8 mouse cellular contexts compared by ENCODE assay signal in genomic region chrY:1285735-1286134, GRCm38 (mm10). TPM values are rescaled to one million over a fixed set of nuclear protein-coding genes. Genes with fewer than 3 reads are reported as not detected.
DNase-seq lines count a peak whose midpoint lies in the region; ATAC-seq lines count a peak whose summit lies in the region.

No protein-coding gene starts in this region.

- no peak for ATAC-seq in embryonic facial prominence, embryonic 13.5 days (ENCODE audit: insufficient number of reproducible peaks, insufficient read depth, low FRiP score, low TSS enrichment, low read depth)
- peak; percentile 35 to 44 for ATAC-seq in hematopoietic stem cell, adult 5-6 weeks (replicated peaks in 1 of 2; ENCODE audit: insufficient read depth in 1 of 2, low FRiP score in 2 of 2, low TSS enrichment in 1 of 2, low read depth in 1 of 2, poor library complexity in 2 of 2, severe bottlenecking in 2 of 2)
- ATAC-seq in limb, embryonic 15.5 days (ENCODE audit: insufficient number of reproducible peaks, low FRiP score, low TSS enrichment, low read depth) = no peak
- peak; percentile 48; the same call in 1 of the 2 replicates for ATAC-seq in midbrain, embryonic 16.5 days

- peak; percentile 5 for DNase-seq in urinary bladder, postnatal 14 days (ENCODE audit: low spot score)
- no peak for DNase-seq in urinary bladder, adult 2 months (ENCODE audit: low spot score)
- DNase-seq in thymus, postnatal 25 days = peak; percentile 34
- no peak for DNase-seq in gastrocnemius, postnatal 10 days

- no peaks in the 10 kb centered on the region for H3K4me1 ChIP-seq in embryonic facial prominence, embryonic 13.5 days
- no peaks in the 10 kb centered on the region for H3K4me1 ChIP-seq in limb, embryonic 15.5 days
- H3K4me1 ChIP-seq in midbrain, embryonic 16.5 days (ENCODE audit: control insufficient read depth, insufficient read depth, low read length) = no peaks in the 10 kb centered on the region

- H3K27ac ChIP-seq in embryonic facial prominence, embryonic 13.5 days = peak overlapping the region; percentile 68; the same call in 1 of the 2 replicates
- H3K27ac ChIP-seq in limb, embryonic 15.5 days = peak overlapping the region; percentile 82
- H3K27ac ChIP-seq in midbrain, embryonic 16.5 days (ENCODE audit: low read length) = peak overlapping the region; percentile 55; the same call in 1 of the 2 replicates

- peak overlapping the region; percentile 46 for H3K4me3 ChIP-seq in embryonic facial prominence, embryonic 13.5 days
- peak overlapping the region; percentile 42 for H3K4me3 ChIP-seq in limb, embryonic 15.5 days
- H3K4me3 ChIP-seq in midbrain, embryonic 16.5 days (ENCODE audit: low read depth, low read length) = peak overlapping the region; percentile 43

- H3K9ac ChIP-seq in embryonic facial prominence, embryonic 13.5 days = peak overlapping the region; percentile 58
- no peak overlapping the region for H3K9ac ChIP-seq in limb, embryonic 15.5 days
- H3K9ac ChIP-seq in midbrain, embryonic 16.5 days (ENCODE audit: low read depth, low read length) = peak overlapping the region; percentile 38

- H3K9me3 ChIP-seq in embryonic facial prominence, embryonic 13.5 days = no peaks in the 10 kb centered on the region
- no peaks in the 10 kb centered on the region for H3K9me3 ChIP-seq in limb, embryonic 15.5 days
- no peaks in the 10 kb centered on the region for H3K9me3 ChIP-seq in midbrain, embryonic 16.5 days (replicated peaks; ENCODE audit: control insufficient read depth, low read length, poor library complexity, severe bottlenecking)

- no peaks in the 10 kb centered on the region for H3K36me3 ChIP-seq in embryonic facial prominence, embryonic 13.5 days
- H3K36me3 ChIP-seq in limb, embryonic 15.5 days = no peaks in the 10 kb centered on the region
- H3K36me3 ChIP-seq in midbrain, embryonic 16.5 days (ENCODE audit: control insufficient read depth, insufficient read depth, low read length) = no peaks in the 10 kb centered on the region

- 2% methylated on average over 7 of the region's 12 CpGs for WGBS in embryonic facial prominence, embryonic 13.5 days
- WGBS in limb, embryonic 15.5 days = 0% methylated on average over 11 of the region's 12 CpGs
- 5% methylated on average over 11 of the region's 12 CpGs for WGBS in midbrain, embryonic 16.5 days

- no peaks in the 10 kb centered on the region for H3K27me3 ChIP-seq in embryonic facial prominence, embryonic 13.5 days
- no peaks in the 10 kb centered on the region for H3K27me3 ChIP-seq in limb, embryonic 15.5 days
- H3K27me3 ChIP-seq in midbrain, embryonic 16.5 days (ENCODE audit: control insufficient read depth, insufficient read depth, low read depth, low read length) = no peaks in the 10 kb centered on the region

- H3K4me2 ChIP-seq in embryonic facial prominence, embryonic 13.5 days = peak overlapping the region; percentile 45
- no peak overlapping the region for H3K4me2 ChIP-seq in limb, embryonic 15.5 days
- peak overlapping the region; percentile 36 for H3K4me2 ChIP-seq in midbrain, embryonic 16.5 days (ENCODE audit: low read length)

RNA-seq across cellular contexts. Expression of gene Ddx3y, which starts 0.7 kb away (rescaled TPM):
- polyA plus RNA-seq in urinary bladder, adult 2 months (2012; rRNA removed) = 12.4 and 13.9 TPM in 2 replicates
- polyA plus RNA-seq in embryonic facial prominence, embryonic 13.5 days (2015; fragmentation: Nextera tagmentation; extraction: Ambion mirVana) = 32.8 and 36.2 TPM in 2 replicates
- 82.3 and 109 TPM in 2 replicates for total RNA-seq in hematopoietic stem cell, adult 5-6 weeks (2017)
- polyA plus RNA-seq in limb, embryonic 15.5 days (2015; fragmentation: Nextera tagmentation; extraction: Ambion mirVana) = 22.4 and 22.6 TPM in 2 replicates
- polyA plus RNA-seq in midbrain, embryonic 16.5 days (2015; fragmentation: Nextera tagmentation; extraction: Ambion mirVana) = 15.6 and 21.6 TPM in 2 replicates
- total RNA-seq in gastrocnemius, postnatal 10 days (2021) = 10 to 100 TPM in 1 of 2 experiments, not detected in 1; 56.8 TPM

RNA-seq across cellular contexts. Expression of gene Uty, which starts 40.2 kb away (rescaled TPM):
- polyA plus RNA-seq in urinary bladder, adult 2 months (2012; rRNA removed) = 4.4 and 5.7 TPM in 2 replicates
- 17.0 and 17.4 TPM in 2 replicates for polyA plus RNA-seq in embryonic facial prominence, embryonic 13.5 days (2015; fragmentation: Nextera tagmentation; extraction: Ambion mirVana)
- total RNA-seq in hematopoietic stem cell, adult 5-6 weeks (2017) = 45.9 and 55.0 TPM in 2 replicates
- 6.6 and 8.3 TPM in 2 replicates for polyA plus RNA-seq in limb, embryonic 15.5 days (2015; fragmentation: Nextera tagmentation; extraction: Ambion mirVana)
- 5.9 and 11.9 TPM in 2 replicates for polyA plus RNA-seq in midbrain, embryonic 16.5 days (2015; fragmentation: Nextera tagmentation; extraction: Ambion mirVana)
- 10 to 100 TPM in 1 of 2 experiments, not detected in 1; 15.4 TPM for total RNA-seq in gastrocnemius, postnatal 10 days (2021)

Comparison
In these comparisons a context has a peak if more than half of its experiments do, and no peak if none do; other contexts are left out.
1. DNase-seq: peak in urinary bladder, postnatal 14 days (single experiment) and thymus, postnatal 25 days (single experiment); none in urinary bladder, adult 2 months (single experiment) and gastrocnemius, postnatal 10 days (single experiment).
2. ATAC-seq: peak in hematopoietic stem cell, adult 5-6 weeks (2 of 2) and midbrain, embryonic 16.5 days (single experiment); none in embryonic facial prominence, embryonic 13.5 days (single experiment) and limb, embryonic 15.5 days (single experiment).
3. Peak in every context shown above with its lines, with median percentiles within 50 percentile points of each other: H3K27ac ChIP-seq and H3K4me3 ChIP-seq.